Mouse (Mus musculus) forebrain, embryonic 10.5 days (tissue): Measurements from ENCODE around the gene Usp6nl. TPM values are rescaled to one million over a fixed set of nuclear protein-coding genes. Genes with fewer than 3 reads are reported as not detected.
A peak's percentile ranks its signal among the peaks of the same experiment; 100 is the strongest.

Source experiments
- DNase-seq: peaks from one replicate; pipeline ENCODE4 v3.0.0-alpha.2; 2017; ENCODE audit warnings: low spot score; ENCODE audit errors: extremely low spot score
- H3K27ac ChIP-seq: fragments of 300-500 bp; sonication (generic); 2 replicates; pipeline ENCODE4 v1.5.1; 2016; ENCODE audit warnings: mild to moderate bottlenecking
- H3K27me3 ChIP-seq: fragments of 300-500 bp; sonication (generic); 2 replicates; pipeline ENCODE4 v1.6.1; 2016; ENCODE audit warnings: mild to moderate bottlenecking; ENCODE audit not compliant: poor library complexity, severe bottlenecking
- H3K36me3 ChIP-seq: fragments of 300-500 bp; sonication (generic); replicated peaks from 2 replicates; pipeline ENCODE4 v1.6.1; 2016; ENCODE audit warnings: mild to moderate bottlenecking, moderate library complexity
- H3K4me1 ChIP-seq: fragments of 300-500 bp; sonication (generic); 2 replicates; pipeline ENCODE4 v1.6.1; 2016
- H3K4me3 ChIP-seq: fragments of 300-500 bp; sonication (generic); 2 replicates; pipeline ENCODE4 v1.5.1; 2016; ENCODE audit warnings: mild to moderate bottlenecking, moderate library complexity
- H3K9me3 ChIP-seq: fragments of 300-500 bp; sonication (generic); 2 replicates; pipeline ENCODE4 v1.6.1; 2016; ENCODE audit warnings: mild to moderate bottlenecking, moderate library complexity
- WGBS: fragments of 180-500 bp; shearing (Covaris S2); methylation state at CpG from one replicate; pipeline ENCODE4 v1.1.7; 2016; 5-methylcytosine and 5-hydroxymethylcytosine counted together
- polyA plus RNA-seq: library from polyadenylated mRNA; unstranded; fragments of >200 nt; fragmentation: Nextera tagmentation; extraction: Ambion mirVana; gene quantifications from 2 replicates; pipeline ENCODE4 v1.2.1, GENCODE M21; 2016

Usp6nl gene
- polyA plus RNA-seq, 1 experiment from 2014 or later: 9.7 TPM

GRCm38 (mm10) chr2:6449656-6450055, 127.2 kb downstream of the Usp6nl start:
- Histone ChIP-seq H3K9me3 (no peaks in the 10 kb centered on the region), H3K4me3 (no peak overlapping the region), H3K27me3 (no peaks in the 10 kb centered on the region), H3K4me1 (no peaks in the 10 kb centered on the region), H3K27ac (no peak overlapping the region), H3K36me3 (peaks cover 9% of the 10 kb centered on the region)
- no peak for DNase-seq
- 77% methylated on average over 3 of the region's 3 CpGs for WGBS

GRCm38 (mm10) chr2:6450544-6450943, 128.1 kb downstream of the Usp6nl start:
- WGBS: 91% methylated on average over 3 of the region's 3 CpGs
- Histone ChIP-seq H3K27ac (no peak overlapping the region), H3K4me1 (no peaks in the 10 kb centered on the region), H3K36me3 (peaks cover 6% of the 10 kb centered on the region; the same call in 1 of the 2 replicates), H3K9me3 (no peaks in the 10 kb centered on the region), H3K27me3 (no peaks in the 10 kb centered on the region), H3K4me3 (no peak overlapping the region)
- no peak for DNase-seq

- Histone ChIP-seq H3K9me3 (no peaks in the 10 kb centered on the region), H3K4me1 (peaks cover 5% of the 10 kb centered on the region; the same call in 1 of the 2 replicates), H3K27ac (no peak overlapping the region), H3K27me3 (no peaks in the 10 kb centered on the region), H3K4me3 (no peak overlapping the region), H3K36me3 (no peaks in the 10 kb centered on the region)
- 80% methylated on average over 7 of the region's 7 CpGs for WGBS
- no peak for DNase-seq
These were observed 132.6 kb downstream of the Usp6nl start for GRCm38 (mm10) chr2:6454941-6455516.

- H3K4me3 ChIP-seq: no peak overlapping the region
- H3K27ac ChIP-seq: 0 out of 2 replicates have a peak overlapping the region, but pooled peaks have one; percentile 3
- no peak for DNase-seq
- H3K9me3 ChIP-seq: peaks cover 4% of the 10 kb centered on the region; the same call in 1 of the 2 replicates
- H3K27me3 ChIP-seq: no peaks in the 10 kb centered on the region
- H3K36me3 ChIP-seq: no peaks in the 10 kb centered on the region
- WGBS: 70% methylated on average over 13 of the region's 13 CpGs
- H3K4me1 ChIP-seq: peaks cover 12% of the 10 kb centered on the region
These were observed 137.0 kb downstream of the Usp6nl start for GRCm38 (mm10) chr2:6459282-6460047.

GRCm38 (mm10) chr2:6462306-6462705, 139.8 kb downstream of the Usp6nl start:
- DNase-seq: no peak
- WGBS: 89% methylated on average over 3 of the region's 3 CpGs
- H3K36me3 ChIP-seq: no peaks in the 10 kb centered on the region

GRCm38 (mm10) chr2:6463772-6464661, 141.6 kb downstream of the Usp6nl start:
- Histone ChIP-seq H3K36me3 (no peaks in the 10 kb centered on the region), H3K27ac (no peak overlapping the region), H3K9me3 (peaks cover 4% of the 10 kb centered on the region; the same call in 1 of the 2 replicates), H3K4me1 (peaks cover 13% of the 10 kb centered on the region), H3K4me3 (no peak overlapping the region), H3K27me3 (no peaks in the 10 kb centered on the region)
- no peak for DNase-seq
- WGBS: 87% methylated on average over 10 of the region's 10 CpGs

More at GRCm38 (mm10) chr2:6462306-6462705, 139.8 kb downstream of the Usp6nl start:
- no peaks in the 10 kb centered on the region for H3K27me3 ChIP-seq
- H3K27ac ChIP-seq: no peak overlapping the region
- peaks cover 14% of the 10 kb centered on the region for H3K4me1 ChIP-seq
- peaks cover 4% of the 10 kb centered on the region; the same call in 1 of the 2 replicates for H3K9me3 ChIP-seq
- H3K4me3 ChIP-seq: no peak overlapping the region

GRCm38 (mm10) chr2:6466396-6466795, 143.9 kb downstream of the Usp6nl start:
- peaks cover 4% of the 10 kb centered on the region; the same call in 1 of the 2 replicates for H3K9me3 ChIP-seq
- no peak overlapping the region for H3K27ac ChIP-seq
- H3K4me1 ChIP-seq: peaks cover 23% of the 10 kb centered on the region
- no peak for DNase-seq
- no peaks in the 10 kb centered on the region for H3K36me3 ChIP-seq
- H3K27me3 ChIP-seq: 0 out of 2 replicates have a peak, but pooled peaks cover 5% of the 10 kb centered on the region
- WGBS: 93% methylated on average over 6 of the region's 6 CpGs
- H3K4me3 ChIP-seq: no peak overlapping the region

GRCm38 (mm10) chr2:6467318-6467717, 144.9 kb downstream of the Usp6nl start:
- Histone ChIP-seq H3K4me3 (no peak overlapping the region), H3K36me3 (no peaks in the 10 kb centered on the region), H3K27me3 (0 out of 2 replicates have a peak, but pooled peaks cover 5% of the 10 kb centered on the region), H3K4me1 (peaks cover 27% of the 10 kb centered on the region), H3K9me3 (0 out of 2 replicates have a peak, but pooled peaks cover 4% of the 10 kb centered on the region), H3K27ac (no peak overlapping the region)
- 97% methylated on average over 3 of the region's 3 CpGs for WGBS
- no peak for DNase-seq

- Histone ChIP-seq H3K4me1 (peaks cover 24% of the 10 kb centered on the region), H3K27ac (no peak overlapping the region), H3K9me3 (no peaks in the 10 kb centered on the region), H3K4me3 (no peak overlapping the region), H3K27me3 (0 out of 2 replicates have a peak, but pooled peaks cover 5% of the 10 kb centered on the region), H3K36me3 (no peaks in the 10 kb centered on the region)
- 35% methylated on average over 9 of the region's 9 CpGs for WGBS
- peak; percentile 70 for DNase-seq
These were observed 146.7 kb downstream of the Usp6nl start for GRCm38 (mm10) chr2:6469164-6469563.

- peaks cover 19% of the 10 kb centered on the region for H3K4me1 ChIP-seq
- WGBS: 70% methylated on average over 4 of the region's 4 CpGs
- H3K36me3 ChIP-seq: no peaks in the 10 kb centered on the region
These were observed 148.7 kb downstream of the Usp6nl start for GRCm38 (mm10) chr2:6471110-6471611.

GRCm38 (mm10) chr2:6473829-6474228, 151.4 kb downstream of the Usp6nl start:
- H3K36me3 ChIP-seq: no peaks in the 10 kb centered on the region
- WGBS: 79% methylated on average over 5 of the region's 5 CpGs
- no peak for DNase-seq

More at GRCm38 (mm10) chr2:6471110-6471611, 148.7 kb downstream of the Usp6nl start:
- Histone ChIP-seq H3K27ac (0 out of 2 replicates have a peak overlapping the region, but pooled peaks have one; percentile 9), H3K9me3 (peaks cover 5% of the 10 kb centered on the region; the same call in 1 of the 2 replicates), H3K4me3 (no peak overlapping the region), H3K27me3 (0 out of 2 replicates have a peak, but pooled peaks cover 5% of the 10 kb centered on the region)
- no peak for DNase-seq

GRCm38 (mm10) chr2:6477884-6478283, 155.4 kb downstream of the Usp6nl start:
- Histone ChIP-seq H3K4me1 (peaks cover 17% of the 10 kb centered on the region), H3K36me3 (no peaks in the 10 kb centered on the region), H3K27ac (no peak overlapping the region), H3K27me3 (no peaks in the 10 kb centered on the region), H3K9me3 (peaks cover 5% of the 10 kb centered on the region; the same call in 1 of the 2 replicates), H3K4me3 (no peak overlapping the region)
- 90% methylated on average over 4 of the region's 4 CpGs for WGBS
- no peak for DNase-seq

More at GRCm38 (mm10) chr2:6473829-6474228, 151.4 kb downstream of the Usp6nl start:
- H3K4me3 ChIP-seq: no peak overlapping the region
- 0 out of 2 replicates have a peak, but pooled peaks cover 5% of the 10 kb centered on the region for H3K27me3 ChIP-seq
- no peak overlapping the region for H3K27ac ChIP-seq
- peaks cover 5% of the 10 kb centered on the region; the same call in 1 of the 2 replicates for H3K9me3 ChIP-seq
- H3K4me1 ChIP-seq: peaks cover 21% of the 10 kb centered on the region
